Mouse (Mus musculus): ENCODE data around the gene Ddt. TPM values are rescaled to one million over a fixed set of nuclear protein-coding genes. Genes with fewer than 3 reads are reported as not detected.

The Ddt gene
- polyA plus RNA-seq, 1 experiment from 2014 or later, result 44.4 TPM

GRCm38 (mm10) chr10:75794880-75795279, 21.7 kb upstream of the Ddt start:
- Histone ChIP-seq H3K27me3 (ENCODE audit: control insufficient read depth, insufficient read depth, low read length) (peaks cover 8% of the 10 kb centered on the region), H3K9ac (ENCODE audit: low read depth, low read length) (no peak overlapping the region), H3K9me3 (replicated peaks; ENCODE audit: control insufficient read depth, low read length) (no peaks in the 10 kb centered on the region), H3K4me1 (ENCODE audit: control insufficient read depth, insufficient read depth, low read length) (peaks cover 9% of the 10 kb centered on the region), H3K36me3 (ENCODE audit: control insufficient read depth, insufficient read depth, low read length) (no peaks in the 10 kb centered on the region), H3K4me3 (ENCODE audit: low read depth, low read length) (no peak overlapping the region), H3K27ac (ENCODE audit: low read depth, low read length) (no peak overlapping the region), H3K4me2 (no peak overlapping the region)
- WGBS (ENCODE audit: insufficient replicate concordance), result 35% methylated on average over 3 of the region's 3 CpGs
- ATAC-seq (replicated peaks; ENCODE audit: insufficient number of reproducible peaks, low FRiP score, low TSS enrichment), result no peak

DNA sequence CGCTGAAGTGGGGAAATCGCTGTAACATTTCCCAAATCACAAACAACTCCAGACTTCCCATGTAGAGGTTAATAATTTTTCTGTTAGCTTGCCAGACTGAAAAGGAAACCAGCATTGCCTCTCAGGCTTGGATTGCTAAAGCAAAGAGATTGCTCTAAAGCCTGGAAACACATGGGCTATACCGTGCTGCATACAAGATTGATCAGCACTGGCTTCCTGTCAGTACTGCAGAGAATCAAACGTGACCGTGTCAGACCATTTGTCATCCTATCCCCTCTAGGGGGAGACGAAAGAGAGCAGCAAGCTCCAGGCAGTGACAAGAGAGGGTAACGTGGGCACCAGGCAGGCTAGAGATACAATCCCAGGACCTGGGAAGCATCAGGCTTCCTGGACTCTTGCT, 17.6 kb upstream of the Ddt start:
- Histone ChIP-seq H3K27ac (ENCODE audit: low read depth, low read length) (no peak overlapping the region), H3K4me2 (no peak overlapping the region), H3K36me3 (ENCODE audit: control insufficient read depth, insufficient read depth, low read length) (no peaks in the 10 kb centered on the region), H3K4me1 (ENCODE audit: control insufficient read depth, insufficient read depth, low read length) (no peaks in the 10 kb centered on the region), H3K9me3 (replicated peaks; ENCODE audit: control insufficient read depth, low read length) (no peaks in the 10 kb centered on the region), H3K9ac (ENCODE audit: low read depth, low read length) (no peak overlapping the region), H3K4me3 (ENCODE audit: low read depth, low read length) (no peak overlapping the region), H3K27me3 (ENCODE audit: control insufficient read depth, insufficient read depth, low read length) (no peaks in the 10 kb centered on the region)
- no peak for ATAC-seq (replicated peaks; ENCODE audit: insufficient number of reproducible peaks, low FRiP score, low TSS enrichment)
- WGBS (ENCODE audit: insufficient replicate concordance), result 20% methylated on average over 7 of the region's 7 CpGs

- 84% methylated on average over 5 of the region's 5 CpGs for WGBS (ENCODE audit: insufficient replicate concordance)
- H3K36me3 ChIP-seq (ENCODE audit: control insufficient read depth, insufficient read depth, low read length), result no peaks in the 10 kb centered on the region
- H3K9ac ChIP-seq (ENCODE audit: low read depth, low read length), result no peak overlapping the region
- no peak overlapping the region for H3K4me2 ChIP-seq
- H3K4me3 ChIP-seq (ENCODE audit: low read depth, low read length), result no peak overlapping the region
- H3K27me3 ChIP-seq (ENCODE audit: control insufficient read depth, insufficient read depth, low read length), result no peaks in the 10 kb centered on the region
- H3K27ac ChIP-seq (ENCODE audit: low read depth, low read length), result no peak overlapping the region
- no peaks in the 10 kb centered on the region for H3K4me1 ChIP-seq (ENCODE audit: control insufficient read depth, insufficient read depth, low read length)
- no peak for ATAC-seq (replicated peaks; ENCODE audit: insufficient number of reproducible peaks, low FRiP score, low TSS enrichment)
- no peaks in the 10 kb centered on the region for H3K9me3 ChIP-seq (replicated peaks; ENCODE audit: control insufficient read depth, low read length)
Observed at GRCm38 (mm10) chr10:75789841-75790240, 16.6 kb upstream of the Ddt start.

- H3K27ac ChIP-seq (ENCODE audit: low read depth, low read length), result no peak overlapping the region
- ATAC-seq (replicated peaks; ENCODE audit: insufficient number of reproducible peaks, low FRiP score, low TSS enrichment), result no peak
- 76% methylated on average over 6 of the region's 6 CpGs for WGBS (ENCODE audit: insufficient replicate concordance)
Observed at GRCm38 (mm10) chr10:75789081-75789735, 16.0 kb upstream of the Ddt start.

DNA sequence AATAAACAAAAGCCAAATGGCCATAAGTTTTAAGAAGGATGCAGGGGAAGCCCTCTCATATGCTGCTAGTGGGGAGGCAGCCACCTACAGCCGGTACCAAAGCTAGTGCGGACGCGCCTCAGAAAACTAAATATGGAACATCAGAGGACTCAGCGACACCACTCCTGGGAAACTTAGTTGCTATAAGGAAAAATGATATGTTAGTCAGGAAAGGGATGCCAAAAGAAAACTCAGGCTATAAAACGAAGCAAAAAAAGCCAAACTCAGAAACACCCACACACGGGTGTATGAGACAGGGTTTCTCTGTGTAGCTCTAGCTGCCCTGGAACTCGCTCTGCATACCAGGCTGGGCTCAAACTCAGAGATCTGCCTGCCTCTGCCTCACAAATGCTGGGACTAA, 15.1 kb upstream of the Ddt start:
- H3K4me1 ChIP-seq (ENCODE audit: control insufficient read depth, insufficient read depth, low read length), result no peaks in the 10 kb centered on the region
- no peak overlapping the region for H3K4me2 ChIP-seq
- no peak overlapping the region for H3K4me3 ChIP-seq (ENCODE audit: low read depth, low read length)
- ATAC-seq (replicated peaks; ENCODE audit: insufficient number of reproducible peaks, low FRiP score, low TSS enrichment), result no peak
- no peaks in the 10 kb centered on the region for H3K36me3 ChIP-seq (ENCODE audit: control insufficient read depth, insufficient read depth, low read length)
- H3K27ac ChIP-seq (ENCODE audit: low read depth, low read length), result no peak overlapping the region
- no peaks in the 10 kb centered on the region for H3K9me3 ChIP-seq (replicated peaks; ENCODE audit: control insufficient read depth, low read length)
- H3K27me3 ChIP-seq (ENCODE audit: control insufficient read depth, insufficient read depth, low read length), result no peaks in the 10 kb centered on the region; the same call in 1 of the 2 replicates
- WGBS (ENCODE audit: insufficient replicate concordance), result 90% methylated on average over 8 of the region's 8 CpGs
- no peak overlapping the region for H3K9ac ChIP-seq (ENCODE audit: low read depth, low read length)

More at GRCm38 (mm10) chr10:75789081-75789735, 16.0 kb upstream of the Ddt start:
- no peaks in the 10 kb centered on the region for H3K27me3 ChIP-seq (ENCODE audit: control insufficient read depth, insufficient read depth, low read length)
- H3K36me3 ChIP-seq (ENCODE audit: control insufficient read depth, insufficient read depth, low read length), result no peaks in the 10 kb centered on the region
- H3K4me2 ChIP-seq, result no peak overlapping the region
- H3K4me1 ChIP-seq (ENCODE audit: control insufficient read depth, insufficient read depth, low read length), result no peaks in the 10 kb centered on the region
- no peak overlapping the region for H3K4me3 ChIP-seq (ENCODE audit: low read depth, low read length)
- H3K9me3 ChIP-seq (replicated peaks; ENCODE audit: control insufficient read depth, low read length), result no peaks in the 10 kb centered on the region
- H3K9ac ChIP-seq (ENCODE audit: low read depth, low read length), result no peak overlapping the region

GRCm38 (mm10) chr10:75785442-75785841, 12.2 kb upstream of the Ddt start:
- no peaks in the 10 kb centered on the region for H3K36me3 ChIP-seq (ENCODE audit: control insufficient read depth, insufficient read depth, low read length)
- no peak overlapping the region for H3K9ac ChIP-seq (ENCODE audit: low read depth, low read length)
- no peaks in the 10 kb centered on the region for H3K9me3 ChIP-seq (replicated peaks; ENCODE audit: control insufficient read depth, low read length)
- H3K27me3 ChIP-seq (ENCODE audit: control insufficient read depth, insufficient read depth, low read length), result peaks cover 4% of the 10 kb centered on the region
- no peak overlapping the region for H3K4me2 ChIP-seq
- WGBS (ENCODE audit: insufficient replicate concordance), result 54% methylated on average over 1 of the region's 1 CpGs
- H3K27ac ChIP-seq (ENCODE audit: low read depth, low read length), result no peak overlapping the region
- no peak for ATAC-seq (replicated peaks; ENCODE audit: insufficient number of reproducible peaks, low FRiP score, low TSS enrichment)
- no peak overlapping the region for H3K4me3 ChIP-seq (ENCODE audit: low read depth, low read length)
- 0 out of 2 replicates have a peak, but pooled peaks cover 4% of the 10 kb centered on the region for H3K4me1 ChIP-seq (ENCODE audit: control insufficient read depth, insufficient read depth, low read length)

DNA sequence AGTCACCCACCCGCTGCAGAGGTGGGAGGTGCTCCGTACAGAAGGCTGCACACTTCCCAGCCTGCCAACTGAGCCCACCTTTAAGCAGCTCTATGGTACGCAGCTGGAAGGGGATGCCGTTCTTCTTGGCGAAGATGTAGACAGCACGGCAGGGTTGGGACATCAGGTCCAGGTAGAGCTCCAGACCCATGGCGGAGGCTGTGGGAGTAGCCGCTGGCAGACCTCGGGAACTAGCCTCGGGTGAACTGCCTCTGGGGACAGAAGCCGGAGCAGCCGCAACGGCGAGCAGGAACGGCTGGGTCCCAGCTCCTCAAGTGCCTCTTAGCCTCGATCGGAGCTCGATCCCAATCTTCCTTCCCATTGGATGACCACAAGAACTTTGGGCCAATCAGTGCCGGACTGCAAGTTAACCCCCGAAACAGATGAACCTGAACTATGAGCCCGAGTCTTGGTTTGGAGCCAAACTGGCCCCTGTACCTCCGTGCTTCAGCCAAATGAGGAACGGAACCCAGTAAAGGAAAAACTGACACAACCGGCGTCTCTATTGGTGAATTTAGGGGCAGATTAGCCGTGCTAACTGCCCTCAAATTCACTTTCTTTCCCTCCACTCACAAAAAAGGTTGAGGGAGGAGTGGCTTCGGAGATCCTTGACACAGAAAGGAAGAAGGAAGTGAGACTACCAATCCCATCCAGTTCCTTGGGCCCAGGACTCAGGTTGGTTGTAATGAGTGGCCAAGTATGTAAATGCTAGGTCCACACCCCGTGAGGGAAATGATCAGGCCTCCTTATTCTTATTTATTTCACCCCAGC, 7.8 kb upstream of the Ddt start, which contains the start of the genes Gm20441 and Gstt3:
Gene Gm20441, minus strand, starts transcription at position 186 of the 810 bp plus-strand sequence.
Gene Gstt3, minus strand, starts transcription at position 646 of the 810 bp plus-strand sequence.
- peak within 1 kb of the TSS; percentile 16; the same call in 1 of the 2 replicates for H3K9ac ChIP-seq (ENCODE audit: low read depth, low read length)
- 0 out of 2 replicates have a peak, but pooled peaks cover 5% of the 10 kb centered on the region for H3K4me1 ChIP-seq (ENCODE audit: control insufficient read depth, insufficient read depth, low read length)
- H3K4me2 ChIP-seq, result peak within 1 kb of the TSS; percentile 95
- no peaks in the 10 kb centered on the region for H3K36me3 ChIP-seq (ENCODE audit: control insufficient read depth, insufficient read depth, low read length)
- 1% methylated on average over 28 of the region's 28 CpGs for WGBS (ENCODE audit: insufficient replicate concordance)
- peaks cover 20% of the 10 kb centered on the region for H3K27me3 ChIP-seq (ENCODE audit: control insufficient read depth, insufficient read depth, low read length)
- 0 out of 2 replicates have a peak, but pooled peaks have one; percentile 22 for ATAC-seq (replicated peaks; ENCODE audit: insufficient number of reproducible peaks, low FRiP score, low TSS enrichment)
- peak within 1 kb of the TSS; percentile 48 for H3K4me3 ChIP-seq (ENCODE audit: low read depth, low read length)
- no peak within 1 kb of the TSS for H3K27ac ChIP-seq (ENCODE audit: low read depth, low read length)
- no peaks in the 10 kb centered on the region for H3K9me3 ChIP-seq (replicated peaks; ENCODE audit: control insufficient read depth, low read length)

GRCm38 (mm10) chr10:75779206-75780174, 6.3 kb upstream of the Ddt start:
- 39% methylated on average over 15 of the region's 15 CpGs for WGBS (ENCODE audit: insufficient replicate concordance)
- no peak for ATAC-seq (replicated peaks; ENCODE audit: insufficient number of reproducible peaks, low FRiP score, low TSS enrichment)
- no peaks in the 10 kb centered on the region for H3K9me3 ChIP-seq (replicated peaks; ENCODE audit: control insufficient read depth, low read length)
- H3K4me1 ChIP-seq (ENCODE audit: control insufficient read depth, insufficient read depth, low read length), result 0 out of 2 replicates have a peak, but pooled peaks cover 5% of the 10 kb centered on the region
- no peaks in the 10 kb centered on the region for H3K36me3 ChIP-seq (ENCODE audit: control insufficient read depth, insufficient read depth, low read length)
- peaks cover 20% of the 10 kb centered on the region for H3K27me3 ChIP-seq (ENCODE audit: control insufficient read depth, insufficient read depth, low read length)
- peak overlapping the region; percentile 95; the same call in 1 of the 2 replicates for H3K4me2 ChIP-seq
- H3K27ac ChIP-seq (ENCODE audit: low read depth, low read length), result no peak overlapping the region
- no peak overlapping the region for H3K4me3 ChIP-seq (ENCODE audit: low read depth, low read length)
- H3K9ac ChIP-seq (ENCODE audit: low read depth, low read length), result no peak overlapping the region
